Mouse (Mus musculus) liver, embryonic 14.5 days (tissue): Measurements from ENCODE around the gene Trir. TPM values are rescaled to one million over a fixed set of nuclear protein-coding genes. Genes with fewer than 3 reads are reported as not detected.
A peak's percentile ranks its signal among the peaks of the same experiment; 100 is the strongest.

Source experiments
- ATAC-seq: fragments of 200-750 bp; cut with Nextera tagmentation; 2 replicates; pipeline ENCODE4 v1.8.0; 2017; ENCODE audit warnings: moderate number of reproducible peaks, mild to moderate bottlenecking, moderate library complexity; ENCODE audit not compliant: insufficient read depth
- DNase-seq, 3 experiments: peaks; one replicate each; pipeline ENCODE4 v3.0.0-alpha.2; 2012 to 2013; ENCODE audit warnings: low read depth in 3 of 3, low spot score in 3 of 3
- H3K27ac ChIP-seq: fragments of 300-500 bp; sonication (generic); 2 replicates; pipeline ENCODE4 v1.5.1; 2014; ENCODE audit warnings: moderate library complexity, mild to moderate bottlenecking, control low read depth, inconsistent platforms
- H3K27me3 ChIP-seq: fragments of 300-500 bp; sonication (generic); 2 replicates; pipeline ENCODE4 v1.6.1; 2014; ENCODE audit warnings: mild to moderate bottlenecking, low read length, moderate library complexity; ENCODE audit not compliant: control insufficient read depth, insufficient read depth
- H3K36me3 ChIP-seq: fragments of 300-500 bp; sonication (generic); replicated peaks from 2 replicates; pipeline ENCODE4 v1.6.1; 2014; ENCODE audit warnings: low read depth; ENCODE audit not compliant: control insufficient read depth, insufficient read depth
- H3K4me1 ChIP-seq, 2 experiments: fragments of 200-500 bp in 1 of 2; fragments of 300-500 bp in 1 of 2; sonication (generic) in 1 of 2; replicated peaks; 2 replicates each; pipeline ENCODE4 v1.6.1; 2012 to 2014; ENCODE audit warnings: antibody characterized with exemption in 1 of 2, inconsistent platforms in 1 of 2, low read length in 1 of 2; ENCODE audit not compliant: control insufficient read depth in 2 of 2, insufficient read depth in 2 of 2
- H3K4me2 ChIP-seq: fragments of 300-500 bp; sonication (generic); 2 replicates; pipeline ENCODE4 v1.6.1; 2014; ENCODE audit warnings: low read depth, mild to moderate bottlenecking, control low read depth, moderate library complexity
- H3K4me3 ChIP-seq, 2 experiments: fragments of 200-500 bp in 1 of 2; fragments of 300-500 bp in 1 of 2; sonication (generic) in 1 of 2; 2 replicates each; pipeline ENCODE4 v1.5.1; 2012 to 2014; ENCODE audit warnings: low read depth in 2 of 2, low read length in 2 of 2, mild to moderate bottlenecking in 2 of 2, control low read depth in 1 of 2, inconsistent platforms in 1 of 2, moderate library complexity in 1 of 2; ENCODE audit not compliant: insufficient read depth in 1 of 2
- H3K9ac ChIP-seq: fragments of 300-500 bp; sonication (generic); replicated peaks from 2 replicates; pipeline ENCODE4 v1.6.1; 2014; ENCODE audit warnings: mild to moderate bottlenecking, control low read depth, moderate library complexity
- H3K9me3 ChIP-seq: fragments of 300-500 bp; sonication (generic); 2 replicates; pipeline ENCODE4 v1.6.1; 2016; ENCODE audit warnings: low read length, mixed read lengths; ENCODE audit not compliant: control insufficient read depth
- CTCF ChIP-seq: IDR thresholded peaks from 2 replicates; pipeline ENCODE4 v1.5.1; 2016; ENCODE audit warnings: antibody characterized with exemption, low read depth, control low read depth
- EP300 ChIP-seq: IDR thresholded peaks from 2 replicates; pipeline ENCODE4 v1.6.1; 2016; ENCODE audit warnings: antibody characterized with exemption, low read depth
- WGBS: fragments of 180-500 bp; shearing (Covaris S2); extraction: QIAGEN DNeasy Blood & Tissue Kit; methylation state at CpG from one replicate; pipeline ENCODE4 v1.1.7; 2014; ENCODE audit not compliant: insufficient replicate concordance; 5-methylcytosine and 5-hydroxymethylcytosine counted together
- polyA plus RNA-seq, 2 experiments: library from polyadenylated mRNA; depleted of rRNA in 1 of 2; stranded (reverse) in 1 of 2; unstranded in 1 of 2; fragments of >200 nt; fragmentation: Nextera tagmentation in 1 of 2; extraction: Ambion mirVana in 1 of 2; gene quantifications; 2 replicates each; pipeline versions ENCODE4 v1.2.1 to v1.2.3; 2012 to 2014

Gene Trir
- polyA plus RNA-seq, 2 experiments, result 84.4 to 100 TPM

- TF ChIP-seq EP300, result no peak
- TF ChIP-seq CTCF, result no peak
- DNase-seq (no peak), ATAC-seq (no peak)
- Histone ChIP-seq H3K27me3 (no peaks in the 10 kb centered on the region), H3K4me2 (peak overlapping the region; percentile 99), H3K9me3 (no peaks in the 10 kb centered on the region), H3K4me3 (peak overlapping the region; percentile 41 to 55), H3K36me3 (no peaks in the 10 kb centered on the region), H3K9ac (peak overlapping the region; percentile 64), H3K27ac (peak overlapping the region; percentile 60), H3K4me1 (peaks cover 43 to 45% of the 10 kb centered on the region in 2 experiments)
- 1% methylated on average over 23 of the region's 23 CpGs for WGBS
Measured at GRCm38 (mm10) chr8:84985049-84985683, 41.5 kb upstream of the Trir start.

DNA sequence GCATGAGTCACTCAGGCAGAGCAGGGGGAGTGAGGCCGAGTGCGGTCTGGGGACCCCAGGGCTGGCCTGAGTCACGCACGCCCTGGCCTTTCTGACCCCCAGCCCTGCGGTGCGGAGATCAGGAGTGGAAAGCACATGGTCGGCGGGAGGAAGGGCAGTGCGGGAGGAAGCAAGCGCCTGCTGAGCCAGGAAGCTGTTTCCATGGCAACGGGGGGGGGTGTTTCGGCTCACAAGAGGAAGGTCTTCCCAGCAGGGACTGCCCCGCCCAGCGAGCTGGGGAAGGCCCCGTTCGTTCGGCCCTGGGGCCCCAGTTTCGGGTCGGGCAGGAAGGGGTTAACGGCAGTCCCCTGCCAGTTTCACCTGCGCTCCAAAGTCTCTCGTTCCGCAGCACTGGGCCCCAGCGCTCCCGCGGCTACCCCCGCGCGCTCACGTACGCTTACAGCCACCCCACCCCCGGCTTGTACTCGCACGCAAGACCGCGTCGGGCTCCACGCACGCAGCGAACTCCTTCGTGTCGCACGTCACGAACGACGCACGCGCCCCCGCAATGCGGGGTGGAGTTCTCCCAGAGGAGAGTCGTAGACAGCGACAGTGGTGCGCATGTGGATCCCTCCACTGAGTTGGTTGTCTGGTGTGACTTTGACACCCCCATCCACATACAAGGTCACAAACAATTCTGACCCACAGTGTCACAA is 40.8 kb upstream of the Trir start:
- Histone ChIP-seq H3K9me3 (no peaks in the 10 kb centered on the region), H3K9ac (peak overlapping the region; percentile 64), H3K4me2 (peak overlapping the region; percentile 99), H3K4me3 (peak overlapping the region; percentile 41 to 55), H3K27ac (peak overlapping the region; percentile 60), H3K27me3 (no peaks in the 10 kb centered on the region), H3K4me1 (peaks cover 40 to 43% of the 10 kb centered on the region in 2 experiments), H3K36me3 (no peaks in the 10 kb centered on the region)
- WGBS, result under 1% methylated on average over 53 of the region's 53 CpGs
- TF ChIP-seq EP300, result no peak
- TF ChIP-seq CTCF, result no peak
- DNase-seq (peak in 1 of 3 experiments; percentile 80), ATAC-seq (peak; percentile 17)

DNA sequence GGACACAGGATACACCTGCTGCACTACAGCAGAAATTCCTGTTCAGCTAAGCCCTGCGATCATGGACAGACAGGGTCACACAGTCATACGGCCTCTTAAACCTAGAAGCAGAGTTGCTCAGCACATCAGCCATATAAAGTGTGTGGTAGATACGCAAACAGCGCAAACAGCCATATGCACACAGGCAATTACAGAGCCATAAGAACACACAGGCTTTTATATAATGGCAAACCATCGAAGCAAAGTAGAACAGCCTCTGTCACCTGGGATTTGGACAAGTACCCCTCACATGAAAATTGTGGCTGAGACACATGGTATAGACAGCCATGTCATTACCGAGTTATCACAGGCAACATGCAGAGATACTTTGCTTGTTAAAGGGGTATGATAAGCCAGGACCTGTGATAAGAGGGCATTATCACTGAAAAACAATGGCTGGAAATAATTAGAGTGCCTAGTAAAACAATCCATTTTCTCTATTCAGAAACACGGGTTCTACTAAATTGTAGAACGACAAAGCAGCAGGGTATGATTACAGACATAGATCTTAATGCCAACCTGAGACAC is 40.2 kb upstream of the Trir start:
- ATAC-seq, result no peak
- Histone ChIP-seq H3K27me3 (no peaks in the 10 kb centered on the region), H3K36me3 (no peaks in the 10 kb centered on the region), H3K4me1 (peaks cover 43 to 46% of the 10 kb centered on the region in 2 experiments), H3K4me2 (peak overlapping the region; percentile 99), H3K9ac (peak overlapping the region; percentile 64), H3K4me3 (peak overlapping the region; percentile 41 to 55), H3K9me3 (no peaks in the 10 kb centered on the region), H3K27ac (peak overlapping the region; percentile 60)
- 22% methylated on average over 8 of the region's 8 CpGs for WGBS
- no peak for DNase-seq
- TF ChIP-seq EP300 (peak; percentile 53), CTCF (no peak)

- no peak overlapping the region for H3K4me2 ChIP-seq
- H3K4me1 ChIP-seq, result peaks cover 43 to 46% of the 10 kb centered on the region in 2 experiments
- no peak overlapping the region for H3K27ac ChIP-seq
- no peaks in the 10 kb centered on the region for H3K36me3 ChIP-seq
- no peak for TF ChIP-seq CTCF
- no peak for TF ChIP-seq EP300
- no peaks in the 10 kb centered on the region for H3K27me3 ChIP-seq
- H3K4me3 ChIP-seq, result no peak overlapping the region
- WGBS, result 70% methylated on average over 5 of the region's 5 CpGs
- no peak overlapping the region for H3K9ac ChIP-seq
- ATAC-seq (no peak), DNase-seq (no peak)
- H3K9me3 ChIP-seq, result no peaks in the 10 kb centered on the region
Measured at GRCm38 (mm10) chr8:84987388-84987787, 39.2 kb upstream of the Trir start.

DNA sequence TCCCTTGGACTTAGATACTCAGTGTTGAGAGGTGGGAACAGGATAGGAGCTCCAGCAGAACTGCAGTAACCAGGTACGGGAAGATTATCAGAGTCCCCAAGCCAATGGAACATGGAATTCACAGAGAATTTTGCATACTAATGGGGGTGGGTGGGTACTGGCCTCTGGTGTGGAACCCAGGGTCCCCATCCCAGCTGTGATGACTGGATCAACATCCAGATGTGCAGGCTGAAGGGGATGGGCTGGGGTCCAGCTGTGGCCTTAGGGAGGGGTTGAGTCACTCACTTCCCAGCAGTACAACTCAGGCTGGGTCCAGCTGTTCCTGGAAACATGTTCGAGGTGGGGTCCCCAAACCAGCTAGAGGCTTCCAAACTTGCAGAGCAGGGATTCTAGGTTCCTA is 38.7 kb upstream of the Trir start:
- no peak for TF ChIP-seq EP300
- TF ChIP-seq CTCF, result no peak
- Histone ChIP-seq H3K27ac (no peak overlapping the region), H3K9me3 (no peaks in the 10 kb centered on the region), H3K9ac (no peak overlapping the region), H3K4me2 (no peak overlapping the region), H3K27me3 (no peaks in the 10 kb centered on the region), H3K4me3 (no peak overlapping the region), H3K4me1 (peaks cover 40 to 43% of the 10 kb centered on the region in 2 experiments), H3K36me3 (no peaks in the 10 kb centered on the region)
- ATAC-seq (no peak), DNase-seq (no peak)
- 65% methylated on average over 2 of the region's 2 CpGs for WGBS
